Mouse (Mus musculus) thymus, postnatal 0 days (tissue): Measurements from ENCODE around the gene Zmpste24. TPM values are rescaled to one million over a fixed set of nuclear protein-coding genes. Genes with fewer than 3 reads are reported as not detected.

Experiments used
- polyA plus RNA-seq: library from polyadenylated mRNA; unstranded; fragments of >200 nt; fragmentation: Nextera tagmentation; extraction: Ambion mirVana; gene quantifications from 2 replicates; pipeline ENCODE4 v1.2.1, GENCODE M21; 2015

Zmpste24 gene
- polyA plus RNA-seq, 1 experiment from 2014 or later = 49.0 TPM

Other genes starting within 250 kb of the Zmpste24 start
- 0.30 and 0.35 TPM in 2 replicates for gene Rims3, start 243.4 kb downstream of the Zmpste24 start, polyA plus RNA-seq
- gene Exo5, start 173.2 kb downstream of the Zmpste24 start, polyA plus RNA-seq = 23.7 and 23.8 TPM in 2 replicates
- gene Zfp69, start 146.5 kb downstream of the Zmpste24 start, polyA plus RNA-seq = 2.4 and 3.8 TPM in 2 replicates
- gene Smap2, start 81.0 kb downstream of the Zmpste24 start, polyA plus RNA-seq = 39.0 and 39.1 TPM in 2 replicates
- 0.20 and 0.41 TPM in 2 replicates for gene Col9a2, start 58.9 kb downstream of the Zmpste24 start, polyA plus RNA-seq
- not detected in 2 replicates for gene Tmco2, start 11.0 kb upstream of the Zmpste24 start, polyA plus RNA-seq
- 14.4 and 17.7 TPM in 2 replicates for gene Rlf, start 116.8 kb upstream of the Zmpste24 start, polyA plus RNA-seq
- gene Gm12888, start 226.7 kb upstream of the Zmpste24 start, polyA plus RNA-seq = not detected in 2 replicates